8 mouse cellular contexts compared by ENCODE assay signal in genomic region chr16:33306633-33307070, GRCm38 (mm10). TPM values are rescaled to one million over a fixed set of nuclear protein-coding genes. Genes with fewer than 3 reads are reported as not detected.
DNase-seq lines count a peak whose midpoint lies in the region; ATAC-seq and TF ChIP-seq lines count a peak whose summit lies in the region.

No protein-coding gene starts in this region.

- peak; percentile 56 for DNase-seq in ES-CJ7 (ENCODE audit: low read depth, low spot score)
- peak; percentile 42 for DNase-seq in c-Kit-negative CD71-positive TER-119-positive erythroid progenitor cells, embryonic 14.5 days (ENCODE audit: low read depth, low spot score)
- peak; percentile 90 for DNase-seq in forebrain, embryonic 11.5 days (ENCODE audit: low spot score)
- DNase-seq in heart, postnatal 4 days = peak; percentile 87
- DNase-seq in layer of hippocampus, adult 9-10 months (ENCODE audit: low spot score) = peak; percentile 54
- DNase-seq in lung, postnatal 0 days (ENCODE audit: low spot score) = peak; percentile 71
- DNase-seq in retina, postnatal 1 day = peak; percentile 75
- DNase-seq in thymus, postnatal 4 days = peak; percentile 87

- TF ChIP-seq CTCF in lung, postnatal 0 days (IDR thresholded peaks at IDR 0.05) = peak; percentile 88

- H3K9me3 ChIP-seq in forebrain, embryonic 11.5 days (ENCODE audit: control insufficient read depth, low read length) = no peaks in the 10 kb centered on the region
- no peaks in the 10 kb centered on the region for H3K9me3 ChIP-seq in lung, postnatal 0 days (ENCODE audit: low read length)

- no peaks in the 10 kb centered on the region for H3K27me3 ChIP-seq in forebrain, embryonic 11.5 days (ENCODE audit: control insufficient read depth, insufficient read depth, low read length)
- H3K27me3 ChIP-seq in lung, postnatal 0 days (replicated peaks; ENCODE audit: insufficient read depth, low read length) = no peaks in the 10 kb centered on the region

- no peaks in the 10 kb centered on the region for H3K36me3 ChIP-seq in forebrain, embryonic 11.5 days (ENCODE audit: control insufficient read depth, insufficient read depth, low read length)
- H3K36me3 ChIP-seq in lung, postnatal 0 days (ENCODE audit: insufficient read depth, low read length) = peaks cover 6% of the 10 kb centered on the region; the same call in 1 of the 2 replicates

- no peak for TF ChIP-seq EP300 in lung, postnatal 0 days (IDR thresholded peaks at IDR 0.05)

- H3K27ac ChIP-seq in forebrain, embryonic 11.5 days (ENCODE audit: low read depth, low read length) = no peak overlapping the region
- H3K27ac ChIP-seq in lung, postnatal 0 days (ENCODE audit: low read length) = no peak overlapping the region

- 17% methylated on average over 4 of the region's 4 CpGs for WGBS in forebrain, embryonic 11.5 days
- WGBS in lung, postnatal 0 days = 5% methylated on average over 4 of the region's 4 CpGs

- 0 out of 2 replicates have a peak, but pooled peaks cover 2% of the 10 kb centered on the region for H3K4me1 ChIP-seq in forebrain, embryonic 11.5 days (replicated peaks; ENCODE audit: control insufficient read depth, insufficient read depth, low read length)
- no peaks in the 10 kb centered on the region for H3K4me1 ChIP-seq in lung, postnatal 0 days (ENCODE audit: insufficient read depth, low read depth, low read length)

- no peak overlapping the region for H3K9ac ChIP-seq in forebrain, embryonic 11.5 days (ENCODE audit: low read length)
- H3K9ac ChIP-seq in lung, postnatal 0 days (replicated peaks; ENCODE audit: low read depth) = no peak overlapping the region

- no peak overlapping the region for H3K4me3 ChIP-seq in forebrain, embryonic 11.5 days (ENCODE audit: low read depth, low read length)
- H3K4me3 ChIP-seq in lung, postnatal 0 days (ENCODE audit: low read depth, low read length) = no peak overlapping the region

- ATAC-seq in forebrain, embryonic 11.5 days (replicated peaks; ENCODE audit: low FRiP score) = no peak
- peak; percentile 74 for ATAC-seq in lung, postnatal 0 days

- no peak overlapping the region for H3K4me2 ChIP-seq in forebrain, embryonic 11.5 days (ENCODE audit: low read depth, low read length, severe bottlenecking)
- H3K4me2 ChIP-seq in lung, postnatal 0 days (replicated peaks; ENCODE audit: low read depth, low read length) = no peak overlapping the region

RNA-seq across cellular contexts. Expression of gene Snx4, which starts 55.4 kb away (rescaled TPM):
- 73.7 and 75.5 TPM in 2 replicates for polyA plus RNA-seq in forebrain, embryonic 11.5 days (2014; fragmentation: Nextera tagmentation; extraction: Ambion mirVana)
- total RNA-seq in heart, postnatal 4 days (2021) = 10 to 100 TPM; 52.6 to 56.7 TPM
- 121 and 135 TPM in 2 replicates for polyA plus RNA-seq in lung, postnatal 0 days (2015; fragmentation: Nextera tagmentation; extraction: Ambion mirVana)
